Comparison of ENCODE assay signal across 26 mouse cellular contexts in genomic region chr8:56508318-56508951, GRCm38 (mm10). TPM values are rescaled to one million over a fixed set of nuclear protein-coding genes. Genes with fewer than 3 reads are reported as not detected.
DNase-seq lines count a peak whose midpoint lies in the region; ATAC-seq and TF ChIP-seq lines count a peak whose summit lies in the region.
"Had no signal": no experiment of that assay in that cellular context is flagged by ENCODE, and none has a peak within 500 bp of the region (broad histone marks: within the 10 kb centered on the region; RNA-seq: fewer than 3 reads in every experiment).

No protein-coding gene starts in this region.

- no peak overlapping the region for H3K27ac ChIP-seq in hindbrain, embryonic 16.5 days (ENCODE audit: low read depth, low read length)
- H3K27ac ChIP-seq in hindbrain, embryonic 14.5 days, result no peak overlapping the region
- 0 out of 2 replicates have a peak overlapping the region, but pooled peaks have one; percentile 21 for H3K27ac ChIP-seq in midbrain, embryonic 15.5 days
- H3K27ac ChIP-seq in midbrain, embryonic 13.5 days, result no peak overlapping the region
- peak overlapping the region; percentile 34; the same call in 1 of the 2 replicates for H3K27ac ChIP-seq in midbrain, postnatal 0 days (ENCODE audit: low read depth, low read length)
- H3K27ac ChIP-seq: embryonic facial prominence, embryonic 10.5 days; embryonic facial prominence, embryonic 15.5 days; gastrocnemius, adult 2 months; heart, adult 2 months; limb, embryonic 13.5 days; lung, embryonic 15.5 days had no signal

- peak; percentile 1 for DNase-seq in embryo, embryonic 10 days (ENCODE audit: low spot score)
- DNase-seq in embryo, embryonic 11 days, result no peak
- no peak for DNase-seq in hindbrain, embryonic 14.5 days (ENCODE audit: low spot score)
- DNase-seq in midbrain, postnatal 0 days (ENCODE audit: low spot score), result peak; percentile 12
- DNase-seq: adrenal gland, adult 8-10 months; cerebellum, adult 18-20 months; cerebellum, postnatal 10 days; gastrocnemius, adult 2 months; heart, adult 2 months; heart, postnatal 4 days; kidney, postnatal 14 days; lung, postnatal 4 days had no signal

- 66% methylated on average over 3 of the region's 3 CpGs for WGBS in hindbrain, embryonic 16.5 days
- 56% methylated on average over 3 of the region's 3 CpGs for WGBS in hindbrain, embryonic 14.5 days
- 54% methylated on average over 3 of the region's 3 CpGs for WGBS in midbrain, embryonic 15.5 days
- 63% methylated on average over 3 of the region's 3 CpGs for WGBS in midbrain, embryonic 13.5 days
- WGBS in midbrain, postnatal 0 days, result 26% methylated on average over 3 of the region's 3 CpGs

- no peak overlapping the region for H3K9ac ChIP-seq in hindbrain, embryonic 16.5 days (ENCODE audit: low read depth, low read length)
- H3K9ac ChIP-seq in hindbrain, embryonic 14.5 days, result no peak overlapping the region
- no peak overlapping the region for H3K9ac ChIP-seq in midbrain, embryonic 15.5 days
- no peak overlapping the region for H3K9ac ChIP-seq in midbrain, embryonic 13.5 days (replicated peaks)
- H3K9ac ChIP-seq in midbrain, postnatal 0 days (replicated peaks; ENCODE audit: low read length, poor library complexity, severe bottlenecking), result no peak overlapping the region
- H3K9ac ChIP-seq: embryonic facial prominence, embryonic 15.5 days; heart, embryonic 12.5 days; limb, embryonic 13.5 days; lung, embryonic 15.5 days had no signal

- TF ChIP-seq CTCF in midbrain, postnatal 0 days (IDR thresholded peaks at IDR 0.05), result no peak

- no peaks in the 10 kb centered on the region for H3K4me1 ChIP-seq in hindbrain, embryonic 16.5 days (ENCODE audit: control insufficient read depth, insufficient read depth, low read depth, low read length)
- H3K4me1 ChIP-seq in hindbrain, embryonic 14.5 days (replicated peaks; ENCODE audit: control insufficient read depth, insufficient read depth, low read length), result no peaks in the 10 kb centered on the region
- no peaks in the 10 kb centered on the region for H3K4me1 ChIP-seq in midbrain, embryonic 15.5 days
- H3K4me1 ChIP-seq in midbrain, embryonic 13.5 days (replicated peaks), result no peaks in the 10 kb centered on the region
- H3K4me1 ChIP-seq in midbrain, postnatal 0 days (ENCODE audit: insufficient read depth, low read length), result no peaks in the 10 kb centered on the region
- H3K4me1 ChIP-seq: embryonic facial prominence, embryonic 10.5 days; embryonic facial prominence, embryonic 15.5 days; heart, embryonic 12.5 days; limb, embryonic 13.5 days; lung, embryonic 15.5 days; megakaryocyte, embryonic 14.5 days had no signal

- H3K4me2 ChIP-seq in hindbrain, embryonic 16.5 days (ENCODE audit: low read length), result no peak overlapping the region
- H3K4me2 ChIP-seq in hindbrain, embryonic 14.5 days (replicated peaks), result no peak overlapping the region
- no peak overlapping the region for H3K4me2 ChIP-seq in midbrain, embryonic 15.5 days
- H3K4me2 ChIP-seq in midbrain, embryonic 13.5 days (replicated peaks), result no peak overlapping the region
- no peak overlapping the region for H3K4me2 ChIP-seq in midbrain, postnatal 0 days (ENCODE audit: low read depth, low read length, poor library complexity, severe bottlenecking)
- H3K4me2 ChIP-seq: embryonic facial prominence, embryonic 15.5 days; heart, embryonic 12.5 days; limb, embryonic 13.5 days; liver, embryonic 11.5 days; lung, embryonic 15.5 days had no signal

- no peaks in the 10 kb centered on the region for H3K36me3 ChIP-seq in hindbrain, embryonic 16.5 days (ENCODE audit: control insufficient read depth, insufficient read depth, low read length)
- H3K36me3 ChIP-seq in hindbrain, embryonic 14.5 days (replicated peaks; ENCODE audit: control insufficient read depth, insufficient read depth), result no peaks in the 10 kb centered on the region
- no peaks in the 10 kb centered on the region for H3K36me3 ChIP-seq in midbrain, embryonic 15.5 days (replicated peaks)
- no peaks in the 10 kb centered on the region for H3K36me3 ChIP-seq in midbrain, embryonic 13.5 days
- no peaks in the 10 kb centered on the region for H3K36me3 ChIP-seq in midbrain, postnatal 0 days (ENCODE audit: insufficient read depth, low read length)
- H3K36me3 ChIP-seq: embryonic facial prominence, embryonic 10.5 days; embryonic facial prominence, embryonic 15.5 days; heart, embryonic 12.5 days; limb, embryonic 13.5 days; lung, embryonic 15.5 days had no signal

- peak; percentile 50; the same call in 1 of the 2 replicates for ATAC-seq in hindbrain, embryonic 16.5 days
- ATAC-seq in hindbrain, embryonic 14.5 days (ENCODE audit: low FRiP score), result no peak
- ATAC-seq in midbrain, embryonic 15.5 days (replicated peaks), result peak; percentile 83
- ATAC-seq in midbrain, embryonic 13.5 days, result no peak
- peak; percentile 79 for ATAC-seq in midbrain, postnatal 0 days (ENCODE audit: low FRiP score)
- ATAC-seq in frontal cortex, adult (ENCODE audit: low TSS enrichment), result no peak
- ATAC-seq: activated CD4-positive, CD25-positive, alpha-beta regulatory T cell, adult 4 months; intestine, postnatal 0 days had no signal

- H3K9me3 ChIP-seq in hindbrain, embryonic 16.5 days (ENCODE audit: control insufficient read depth, low read length), result no peaks in the 10 kb centered on the region
- H3K9me3 ChIP-seq in hindbrain, embryonic 14.5 days (ENCODE audit: control insufficient read depth, low read length), result no peaks in the 10 kb centered on the region
- no peaks in the 10 kb centered on the region for H3K9me3 ChIP-seq in midbrain, embryonic 15.5 days
- no peaks in the 10 kb centered on the region for H3K9me3 ChIP-seq in midbrain, embryonic 13.5 days
- no peaks in the 10 kb centered on the region for H3K9me3 ChIP-seq in midbrain, postnatal 0 days (ENCODE audit: low read length)
- H3K9me3 ChIP-seq: embryonic facial prominence, embryonic 10.5 days; embryonic facial prominence, embryonic 15.5 days; heart, embryonic 12.5 days; limb, embryonic 13.5 days; lung, embryonic 15.5 days had no signal

- no peaks in the 10 kb centered on the region for H3K27me3 ChIP-seq in hindbrain, embryonic 16.5 days (replicated peaks; ENCODE audit: control insufficient read depth, insufficient read depth, low read length)
- no peaks in the 10 kb centered on the region for H3K27me3 ChIP-seq in hindbrain, embryonic 14.5 days (ENCODE audit: control insufficient read depth, insufficient read depth, low read length)
- H3K27me3 ChIP-seq in midbrain, embryonic 15.5 days (replicated peaks), result no peaks in the 10 kb centered on the region
- H3K27me3 ChIP-seq in midbrain, embryonic 13.5 days, result no peaks in the 10 kb centered on the region
- H3K27me3 ChIP-seq in midbrain, postnatal 0 days (ENCODE audit: insufficient read depth, low read length), result no peaks in the 10 kb centered on the region
- H3K27me3 ChIP-seq: CH12.LX; embryonic facial prominence, embryonic 15.5 days; heart, embryonic 12.5 days; limb, embryonic 13.5 days; lung, embryonic 15.5 days; megakaryocyte, embryonic 14.5 days had no signal

- no peak overlapping the region for H3K4me3 ChIP-seq in hindbrain, embryonic 16.5 days (ENCODE audit: low read length)
- no peak overlapping the region for H3K4me3 ChIP-seq in hindbrain, embryonic 14.5 days (replicated peaks; ENCODE audit: low read length)
- H3K4me3 ChIP-seq in midbrain, embryonic 15.5 days, result no peak overlapping the region
- H3K4me3 ChIP-seq in midbrain, embryonic 13.5 days (replicated peaks), result no peak overlapping the region
- H3K4me3 ChIP-seq in midbrain, postnatal 0 days (ENCODE audit: low read depth, low read length), result no peak overlapping the region
- H3K4me3 ChIP-seq: embryonic facial prominence, embryonic 10.5 days; embryonic facial prominence, embryonic 15.5 days; gastrocnemius, adult 2 months; heart, adult 2 months; heart, embryonic 12.5 days; limb, embryonic 13.5 days; lung, embryonic 15.5 days; megakaryocyte, embryonic 14.5 days had no signal

RNA-seq across cellular contexts. Expression of gene Cep44, which starts 42.4 kb away (rescaled TPM):
- polyA plus RNA-seq in hindbrain, embryonic 16.5 days (2015; fragmentation: Nextera tagmentation; extraction: Ambion mirVana), result 20.3 and 22.1 TPM in 2 replicates
- polyA plus RNA-seq in hindbrain, embryonic 14.5 days (2014; fragmentation: Nextera tagmentation; extraction: Ambion mirVana), result 21.8 and 23.2 TPM in 2 replicates
- 26.4 and 26.5 TPM in 2 replicates for polyA plus RNA-seq in midbrain, embryonic 15.5 days (2015; fragmentation: Nextera tagmentation; extraction: Ambion mirVana)
- 31.1 and 34.2 TPM in 2 replicates for polyA plus RNA-seq in midbrain, embryonic 13.5 days (2015; fragmentation: Nextera tagmentation; extraction: Ambion mirVana)
- total RNA-seq in midbrain, postnatal 0 days (2014; rRNA removed), result 29.3 and 29.7 TPM in 2 replicates
- polyA plus RNA-seq in midbrain, postnatal 0 days (2015; fragmentation: Nextera tagmentation; extraction: Ambion mirVana), result 19.0 and 21.1 TPM in 2 replicates

RNA-seq across cellular contexts. Expression of gene Fbxo8, which starts 42.5 kb away (rescaled TPM):
- 41.7 and 42.3 TPM in 2 replicates for polyA plus RNA-seq in hindbrain, embryonic 16.5 days (2015; fragmentation: Nextera tagmentation; extraction: Ambion mirVana)
- 47.0 and 48.5 TPM in 2 replicates for polyA plus RNA-seq in hindbrain, embryonic 14.5 days (2014; fragmentation: Nextera tagmentation; extraction: Ambion mirVana)
- polyA plus RNA-seq in midbrain, embryonic 15.5 days (2015; fragmentation: Nextera tagmentation; extraction: Ambion mirVana), result 39.4 and 40.1 TPM in 2 replicates
- 40.0 and 41.5 TPM in 2 replicates for polyA plus RNA-seq in midbrain, embryonic 13.5 days (2015; fragmentation: Nextera tagmentation; extraction: Ambion mirVana)
- total RNA-seq in midbrain, postnatal 0 days (2014; rRNA removed), result 18.2 and 20.7 TPM in 2 replicates
- polyA plus RNA-seq in midbrain, postnatal 0 days (2015; fragmentation: Nextera tagmentation; extraction: Ambion mirVana), result 36.2 and 39.6 TPM in 2 replicates

Comparison
In these comparisons a context has a peak if more than half of its experiments do, and no peak if none do; other contexts are left out.
1. DNase-seq: peak in embryo, embryonic 10 days (single experiment) and midbrain, postnatal 0 days (single experiment); none in embryo, embryonic 11 days (single experiment) and hindbrain, embryonic 14.5 days (single experiment).
2. ATAC-seq: peak in hindbrain, embryonic 16.5 days (single experiment), midbrain, embryonic 15.5 days (single experiment) and midbrain, postnatal 0 days (single experiment); none in hindbrain, embryonic 14.5 days (single experiment), midbrain, embryonic 13.5 days (single experiment) and frontal cortex, adult (single experiment).
3. H3K27ac ChIP-seq: peak in midbrain, embryonic 15.5 days (single experiment) and midbrain, postnatal 0 days (single experiment); none in hindbrain, embryonic 16.5 days (single experiment), hindbrain, embryonic 14.5 days (single experiment) and midbrain, embryonic 13.5 days (single experiment).